Mouse (Mus musculus) right cerebral cortex, postnatal 25 days (tissue): ENCODE data around the gene Acaa1b.
A peak's percentile ranks its signal among the peaks of the same experiment; 100 is the strongest.

ENCODE experiments used
- DNase-seq: peaks from one replicate; pipeline ENCODE4 v3.0.0; 2022

Gene Acaa1b

GRCm38 (mm10) chr9:119142066-119142465, 14.8 kb downstream of the Acaa1b start:
- DNase-seq, result no peak

GRCm38 (mm10) chr9:119138836-119139235, 18.1 kb downstream of the Acaa1b start:
- DNase-seq, result no peak

GRCm38 (mm10) chr9:119130692-119131091, 26.2 kb downstream of the Acaa1b start:
- DNase-seq, result no peak

- DNase-seq, result no peak
Observed at GRCm38 (mm10) chr9:119128436-119129181, 28.3 kb downstream of the Acaa1b start.

GRCm38 (mm10) chr9:119122596-119123369, 34.1 kb downstream of the Acaa1b start:
- DNase-seq, result no peak

GRCm38 (mm10) chr9:119120168-119120560, 36.7 kb downstream of the Acaa1b start:
- DNase-seq, result no peak

- DNase-seq, result no peak
Observed at GRCm38 (mm10) chr9:119119409-119120167, 37.3 kb downstream of the Acaa1b start.

- DNase-seq, result no peak
Observed at GRCm38 (mm10) chr9:119114911-119115310, 42.0 kb downstream of the Acaa1b start.

GRCm38 (mm10) chr9:119110640-119111039, 46.3 kb downstream of the Acaa1b start:
- no peak for DNase-seq

- DNase-seq, result no peak
Observed at GRCm38 (mm10) chr9:119109685-119110353, 47.1 kb downstream of the Acaa1b start.

- no peak for DNase-seq
Observed at GRCm38 (mm10) chr9:119107566-119107965, 49.3 kb downstream of the Acaa1b start.

GRCm38 (mm10) chr9:119102783-119103113, 54.1 kb downstream of the Acaa1b start:
- DNase-seq, result no peak

GRCm38 (mm10) chr9:119101992-119102782, 54.7 kb downstream of the Acaa1b start, which contains the start of gene Dlec1:
Gene Dlec1 (plus strand): TSS chr9:119102478.
- peak; percentile 83 for DNase-seq

GRCm38 (mm10) chr9:119100177-119100898, 56.6 kb downstream of the Acaa1b start:
- DNase-seq, result no peak
